Mouse (Mus musculus) liver, postnatal 0 days (tissue): ENCODE results near the gene Mxd4.

Source experiments
- CTCF ChIP-seq: sonication (generic); IDR thresholded peaks from 2 replicates; pipeline ENCODE4 v1.5.1; 2016; ENCODE audit warnings: antibody characterized with exemption, low read depth
- EP300 ChIP-seq: IDR thresholded peaks from 2 replicates; pipeline ENCODE4 v1.6.1; 2016; ENCODE audit warnings: antibody characterized with exemption, low read depth, mild to moderate bottlenecking

- TF ChIP-seq EP300 (no peak), CTCF (no peak)
These were observed 8.3 kb upstream of the Mxd4 start for GRCm38 (mm10) chr5:34195786-34196185.
